Mouse (Mus musculus): ENCODE data around the gene Ifit3. TPM values are rescaled to one million over a fixed set of nuclear protein-coding genes. Genes with fewer than 3 reads are reported as not detected.
"Not testable (repeated sequence)": the region's sequence is repeated elsewhere in the genome, so short reads cannot be mapped to it uniquely, and the experiment has no call there.

Gene Ifit3
- 7.4 and 10.7 TPM in 2 replicates for total RNA-seq (2021)
- long read RNA-seq, transcript Ifit3-201 (2 exons, 1,745 nt), result major isoform, 24 of 34 reads
- long read RNA-seq, partial matches to known transcripts, result 2 of 34 reads
- long read RNA-seq, other reads (novel, unspliced or antisense), result 8 of 34 reads

GRCm38 (mm10) chr19:34583126-34583766 lies at the start of gene Ifit3:
Gene Ifit3 (plus strand): TSS chr19:34583531.
- DNase-seq, result not testable (repeated sequence)

- no peak for DNase-seq
Observed at GRCm38 (mm10) chr19:34539422-34539821, 43.9 kb upstream of the Ifit3 start.

- DNase-seq, result no peak
Observed at GRCm38 (mm10) chr19:34546211-34546610, 37.1 kb upstream of the Ifit3 start.

GRCm38 (mm10) chr19:34547976-34548375 lies 35.4 kb upstream of the Ifit3 start:
- peak; percentile 83 for DNase-seq

GRCm38 (mm10) chr19:34550205-34550533 lies 33.2 kb upstream of the Ifit3 start:
- DNase-seq, result no peak

GRCm38 (mm10) chr19:34550534-34551223 lies 32.7 kb upstream of the Ifit3 start, which contains the start of gene Ifit2:
Gene Ifit2 (plus strand): TSS chr19:34550694.
- peak; percentile 56 for DNase-seq

- DNase-seq, result no peak
Observed at GRCm38 (mm10) chr19:34551981-34552380, 31.4 kb upstream of the Ifit3 start.

GRCm38 (mm10) chr19:34553021-34553420 lies 30.3 kb upstream of the Ifit3 start:
- no peak for DNase-seq

GRCm38 (mm10) chr19:34553522-34553921 lies 29.8 kb upstream of the Ifit3 start:
- DNase-seq, result no peak

GRCm38 (mm10) chr19:34554061-34554460 lies 29.3 kb upstream of the Ifit3 start:
- DNase-seq, result no peak

GRCm38 (mm10) chr19:34556621-34557020 lies 26.7 kb upstream of the Ifit3 start:
- DNase-seq, result no peak

GRCm38 (mm10) chr19:34562556-34562955 lies 20.8 kb upstream of the Ifit3 start:
- DNase-seq, result no peak

- DNase-seq, result no peak
Observed at GRCm38 (mm10) chr19:34566178-34566784, 17.1 kb upstream of the Ifit3 start.

- no peak for DNase-seq
Observed at GRCm38 (mm10) chr19:34568988-34569895, 14.1 kb upstream of the Ifit3 start.

- DNase-seq, result no peak
Observed at GRCm38 (mm10) chr19:34569896-34570476, 13.3 kb upstream of the Ifit3 start.

GRCm38 (mm10) chr19:34571080-34571479 lies 12.3 kb upstream of the Ifit3 start:
- DNase-seq, result no peak

- DNase-seq, result no peak
Observed at GRCm38 (mm10) chr19:34573650-34574049, 9.7 kb upstream of the Ifit3 start.

- no peak for DNase-seq
Observed at GRCm38 (mm10) chr19:34577121-34577520, 6.2 kb upstream of the Ifit3 start.

GRCm38 (mm10) chr19:34582696-34583095 lies 635 bp upstream of the Ifit3 start:
- not testable (repeated sequence) for DNase-seq

- not testable (repeated sequence) for DNase-seq
Observed at GRCm38 (mm10) chr19:34585740-34586458, 2.6 kb downstream of the Ifit3 start.

Measured in adrenal gland, postnatal 25 days (tissue).